Mouse (Mus musculus) midbrain, postnatal 0 days (tissue): Measurements from ENCODE around the gene Mrpl18. TPM values are rescaled to one million over a fixed set of nuclear protein-coding genes. Genes with fewer than 3 reads are reported as not detected.
"Not testable (repeated sequence)": the region's sequence is repeated elsewhere in the genome, so short reads cannot be mapped to it uniquely, and the experiment has no call there.

Source experiments
- ATAC-seq: fragments of 200-750 bp; cut with Nextera tagmentation; 2 replicates; pipeline ENCODE4 v1.8.0; 2017; ENCODE audit warnings: moderate number of reproducible peaks, mild to moderate bottlenecking, moderate TSS enrichment, moderate library complexity; ENCODE audit not compliant: low FRiP score
- DNase-seq: peaks from one replicate; pipeline ENCODE4 v3.0.0-alpha.2; 2015; ENCODE audit warnings: low spot score
- H3K27ac ChIP-seq: fragments of 300-500 bp; sonication (generic); 2 replicates; pipeline ENCODE4 v1.5.1; 2014; ENCODE audit warnings: low read depth, mild to moderate bottlenecking, low read length, mixed read lengths
- H3K27me3 ChIP-seq: fragments of 300-500 bp; sonication (generic); 2 replicates; pipeline ENCODE4 v1.6.1; 2014; ENCODE audit warnings: low read length, control low read depth, mixed read lengths; ENCODE audit not compliant: insufficient read depth
- H3K36me3 ChIP-seq: fragments of 300-500 bp; sonication (generic); 2 replicates; pipeline ENCODE4 v1.6.1; 2014; ENCODE audit warnings: low read length, control low read depth, mixed read lengths; ENCODE audit not compliant: insufficient read depth
- H3K4me1 ChIP-seq: fragments of 300-500 bp; sonication (generic); 2 replicates; pipeline ENCODE4 v1.6.1; 2014; ENCODE audit warnings: mild to moderate bottlenecking, control low read depth, antibody characterized with exemption, low read length, mixed read lengths; ENCODE audit not compliant: insufficient read depth
- H3K4me2 ChIP-seq: fragments of 300-500 bp; sonication (generic); 2 replicates; pipeline ENCODE4 v1.6.1; 2014; ENCODE audit warnings: low read depth, mild to moderate bottlenecking, low read length, mixed read lengths; ENCODE audit not compliant: poor library complexity, severe bottlenecking
- H3K4me3 ChIP-seq: fragments of 300-500 bp; sonication (generic); 2 replicates; pipeline ENCODE4 v1.5.1; 2014; ENCODE audit warnings: low read depth, mild to moderate bottlenecking, low read length, moderate library complexity
- H3K9ac ChIP-seq: fragments of 300-500 bp; sonication (generic); replicated peaks from 2 replicates; pipeline ENCODE4 v1.6.1; 2014; ENCODE audit warnings: mild to moderate bottlenecking, low read length, moderate library complexity, mixed read lengths; ENCODE audit not compliant: poor library complexity, severe bottlenecking
- H3K9me3 ChIP-seq: fragments of 300-500 bp; sonication (generic); 2 replicates; pipeline ENCODE4 v1.6.1; 2016; ENCODE audit warnings: low read length, control low read depth
- CTCF ChIP-seq: IDR thresholded peaks from 2 replicates; pipeline ENCODE4 v1.5.1; 2016; ENCODE audit warnings: antibody characterized with exemption, mild to moderate bottlenecking
- WGBS: fragments of 180-500 bp; shearing (Covaris S2); extraction: QIAGEN DNeasy Blood & Tissue Kit; methylation state at CpG from one replicate; pipeline ENCODE4 v1.1.7; 2014; 5-methylcytosine and 5-hydroxymethylcytosine counted together
- polyA plus RNA-seq: library from polyadenylated mRNA; unstranded; fragments of >200 nt; fragmentation: Nextera tagmentation; extraction: Ambion mirVana; gene quantifications from 2 replicates; pipeline ENCODE4 v1.2.1, GENCODE M21; 2015
- total RNA-seq: library from RNA; depleted of rRNA; stranded (reverse); fragments of >200 nt; gene quantifications from 2 replicates; pipeline ENCODE4 v1.2.3, GENCODE M21; 2014; rRNA removed

Gene Mrpl18
- 34.0 TPM in 2 replicates for total RNA-seq
- polyA plus RNA-seq: 111 and 118 TPM in 2 replicates

DNA sequence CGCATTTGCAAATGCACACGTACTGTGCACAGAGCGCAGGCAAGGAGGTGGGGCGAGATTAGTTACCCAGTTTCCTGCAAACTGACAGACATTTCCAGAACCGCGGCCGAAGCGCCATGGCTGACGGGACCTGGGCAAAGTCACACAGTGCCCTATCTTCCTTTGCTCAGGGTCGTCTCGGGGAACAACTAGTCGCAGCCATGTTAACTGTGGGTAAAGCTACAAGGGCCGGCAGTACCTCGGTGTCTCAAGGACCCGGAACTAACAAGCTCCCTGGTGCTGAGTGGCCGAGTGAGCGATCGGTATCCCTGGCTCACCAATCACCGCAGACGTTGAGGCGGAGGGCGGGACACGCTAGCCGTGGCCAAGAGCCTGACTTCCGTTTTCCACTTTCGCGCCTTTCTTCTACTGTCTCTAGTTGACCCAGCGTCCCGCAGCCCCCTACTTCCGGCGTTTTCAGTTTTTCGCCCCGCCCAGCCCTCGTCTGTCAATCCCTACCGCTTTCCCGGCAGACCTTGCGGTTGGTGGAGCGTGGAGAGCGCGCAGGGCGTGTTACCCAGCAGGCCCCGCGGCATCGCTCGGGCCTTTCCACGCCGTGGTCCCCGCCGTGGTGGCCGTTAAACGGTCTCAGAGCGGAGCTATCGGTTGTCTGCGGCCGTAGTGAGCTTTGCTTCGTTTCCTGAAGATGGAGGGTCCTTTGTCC, at the start of gene Mrpl18:
Mrpl18 (minus strand) TSS at position 465 of the 703 bp plus-strand sequence.
- H3K27me3 ChIP-seq: no peaks in the 10 kb centered on the region
- no peaks in the 10 kb centered on the region for H3K9me3 ChIP-seq
- peaks cover 25% of the 10 kb centered on the region for H3K36me3 ChIP-seq
- peak within 1 kb of the TSS; percentile 82 for H3K4me2 ChIP-seq
- H3K4me3 ChIP-seq: peak within 1 kb of the TSS; percentile 71
- WGBS: under 1% methylated on average over 56 of the region's 56 CpGs
- peak within 1 kb of the TSS; percentile 88 for H3K27ac ChIP-seq
- no peak for TF ChIP-seq CTCF
- H3K4me1 ChIP-seq: no peaks in the 10 kb centered on the region
- ATAC-seq (peak; percentile 99), DNase-seq (peak; percentile 100)
- peak within 1 kb of the TSS; percentile 90 for H3K9ac ChIP-seq

DNA sequence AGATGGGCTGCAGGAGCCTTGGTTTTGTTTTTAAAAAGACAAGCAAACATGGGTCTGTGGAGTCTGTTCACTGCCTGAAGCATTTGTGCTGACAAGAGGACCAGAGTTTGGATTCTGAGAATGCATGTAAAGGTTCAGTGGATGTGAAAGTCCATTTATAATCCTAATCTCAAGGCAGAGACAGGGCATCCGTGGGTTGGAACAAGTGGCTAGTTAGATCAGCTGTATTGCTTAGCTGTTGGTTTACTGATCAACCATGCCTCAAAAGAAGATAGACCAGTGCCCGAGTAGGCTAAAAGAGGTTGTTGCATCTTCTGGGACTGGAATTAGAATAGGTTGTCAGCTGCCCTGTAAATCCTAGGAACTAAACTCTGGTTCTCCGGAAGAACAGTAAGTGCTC, 47.3 kb upstream of the Mrpl18 start:
- 92% methylated on average over 3 of the region's 3 CpGs for WGBS
- DNase-seq: no peak

DNA sequence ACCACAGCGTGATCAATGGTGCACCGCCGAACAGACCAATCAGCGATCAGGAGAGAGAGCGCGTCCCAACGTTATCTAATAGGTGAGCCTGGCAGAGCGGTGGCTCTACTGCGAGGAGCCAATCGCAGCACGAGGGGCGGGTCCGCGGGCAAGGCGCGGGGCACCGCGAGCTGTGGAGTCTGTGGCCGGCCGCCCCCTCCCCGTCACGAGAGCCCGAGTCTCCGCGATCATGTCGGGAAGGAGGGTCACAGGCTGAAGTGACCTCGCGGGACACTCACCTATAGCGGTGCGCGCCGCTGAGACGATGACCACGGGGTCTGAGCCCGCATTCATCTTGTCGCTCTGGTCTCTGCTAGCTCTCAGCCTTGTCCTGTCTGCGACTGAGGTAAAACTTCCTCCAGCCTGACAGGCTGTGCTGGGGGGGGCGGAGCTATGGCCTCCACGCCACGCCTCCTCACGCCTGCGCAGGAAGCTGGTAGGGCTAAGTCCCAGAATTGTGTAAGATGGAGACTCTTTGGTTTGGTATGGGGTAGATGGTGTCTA, 44.3 kb upstream of the Mrpl18 start, which contains the start of gene Acat2:
Acat2 (minus strand) TSS at position 417 of the 543 bp plus-strand sequence.
- Histone ChIP-seq H3K4me2 (peak within 1 kb of the TSS; percentile 64), H3K27ac (peak within 1 kb of the TSS; percentile 87), H3K4me1 (peaks cover 4% of the 10 kb centered on the region; the same call in 1 of the 2 replicates), H3K9ac (peak within 1 kb of the TSS; percentile 69), H3K27me3 (no peaks in the 10 kb centered on the region), H3K4me3 (peak within 1 kb of the TSS; percentile 58), H3K36me3 (0 out of 2 replicates have a peak, but pooled peaks cover 3% of the 10 kb centered on the region), H3K9me3 (no peaks in the 10 kb centered on the region)
- DNase-seq (peak; percentile 97), ATAC-seq (peak; percentile 98)
- WGBS: under 1% methylated on average over 41 of the region's 42 CpGs
- 0 out of 2 replicates have a peak, but pooled peaks have one; percentile 2 for TF ChIP-seq CTCF

More for the DNA sequence above, 47.3 kb upstream of the Mrpl18 start:
- H3K9me3 ChIP-seq: no peaks in the 10 kb centered on the region
- H3K4me3 ChIP-seq: no peak overlapping the region
- no peak overlapping the region for H3K4me2 ChIP-seq
- peaks cover 4% of the 10 kb centered on the region; the same call in 1 of the 2 replicates for H3K4me1 ChIP-seq
- no peaks in the 10 kb centered on the region for H3K27me3 ChIP-seq
- no peak overlapping the region for H3K27ac ChIP-seq
- H3K9ac ChIP-seq: no peak overlapping the region
- no peak for TF ChIP-seq CTCF
- H3K36me3 ChIP-seq: peaks cover 14% of the 10 kb centered on the region
- no peak for ATAC-seq

DNA sequence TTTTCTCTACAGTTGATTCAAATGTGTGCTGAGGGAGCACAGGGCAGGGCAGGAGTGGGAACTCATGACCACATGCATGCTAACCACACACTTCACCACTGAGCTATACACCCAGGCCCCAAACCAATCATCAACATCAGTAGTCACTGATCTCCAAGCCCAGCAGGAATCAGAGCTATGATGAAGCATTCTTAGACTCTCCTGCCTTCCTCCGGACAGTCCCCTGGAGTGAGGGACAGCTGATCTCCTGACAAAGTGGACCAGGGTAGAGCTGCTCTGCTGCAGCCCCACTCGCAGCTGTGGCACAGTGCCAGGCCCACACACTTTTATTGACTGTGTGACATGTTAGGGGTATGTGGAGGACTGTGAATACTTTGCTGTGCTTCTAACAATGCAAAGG, 43.2 kb upstream of the Mrpl18 start:
- H3K36me3 ChIP-seq, H3K27me3 ChIP-seq, ATAC-seq, H3K4me1 ChIP-seq, H3K9me3 ChIP-seq, DNase-seq, H3K9ac ChIP-seq, H3K27ac ChIP-seq: not testable (repeated sequence)
- peak overlapping the region; percentile 20; the same call in 1 of the 2 replicates for H3K4me3 ChIP-seq
- WGBS: 0% methylated on average over 1 of the region's 2 CpGs
- H3K4me2 ChIP-seq: peak overlapping the region; percentile 43

DNA sequence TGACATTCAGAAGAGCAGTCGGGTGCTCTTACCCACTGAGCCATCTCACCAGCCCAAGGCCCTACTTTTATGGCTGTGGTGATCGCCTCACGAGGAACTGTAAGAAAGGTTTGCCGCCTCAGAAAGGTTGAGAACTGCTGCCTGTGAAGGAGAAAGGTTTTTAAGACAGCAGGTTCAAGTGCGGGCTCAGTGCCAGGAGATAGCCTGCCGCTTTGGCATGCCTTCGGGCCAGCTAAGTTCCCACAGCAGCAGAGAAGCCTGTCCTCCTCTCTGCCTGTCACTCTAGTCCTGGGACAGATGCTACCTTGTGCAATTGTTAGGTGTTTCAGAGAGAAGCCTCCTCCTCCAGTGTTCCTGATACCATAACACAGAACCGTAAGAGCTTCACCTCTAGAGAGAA, 40.5 kb upstream of the Mrpl18 start:
- Histone ChIP-seq H3K27ac (no peak overlapping the region), H3K9ac (no peak overlapping the region), H3K4me2 (no peak overlapping the region), H3K27me3 (no peaks in the 10 kb centered on the region), H3K9me3 (no peaks in the 10 kb centered on the region), H3K4me3 (no peak overlapping the region), H3K36me3 (peaks cover 9% of the 10 kb centered on the region; the same call in 1 of the 2 replicates), H3K4me1 (peaks cover 4% of the 10 kb centered on the region; the same call in 1 of the 2 replicates)
- ATAC-seq (no peak), DNase-seq (no peak)
- no peak for TF ChIP-seq CTCF
- WGBS: 94% methylated on average over 8 of the region's 8 CpGs

DNA sequence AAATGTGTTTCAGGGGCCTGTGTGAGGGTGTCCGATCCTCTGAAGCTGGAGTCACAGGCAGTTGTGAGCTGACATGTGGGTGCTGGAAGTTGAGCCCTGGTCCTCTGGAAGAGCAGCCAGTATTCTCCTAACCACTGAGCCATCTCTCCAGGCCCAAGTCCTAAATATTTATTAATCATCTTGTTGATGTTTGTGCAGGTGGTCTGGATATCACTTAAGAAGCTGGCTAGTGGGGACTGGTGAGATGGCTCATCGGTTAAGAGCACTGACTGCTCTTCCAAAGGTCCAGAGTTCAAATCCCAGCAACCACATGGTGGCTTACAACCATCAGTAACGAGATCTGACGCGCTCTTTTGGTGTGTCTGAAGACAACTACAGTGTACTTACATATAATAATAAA, 33.5 kb upstream of the Mrpl18 start:
- no peaks in the 10 kb centered on the region for H3K4me1 ChIP-seq
- no peak overlapping the region for H3K9ac ChIP-seq
- 94% methylated on average over 5 of the region's 5 CpGs for WGBS
- no peak for TF ChIP-seq CTCF
- no peaks in the 10 kb centered on the region for H3K27me3 ChIP-seq
- no peaks in the 10 kb centered on the region for H3K9me3 ChIP-seq
- no peak overlapping the region for H3K27ac ChIP-seq
- H3K4me3 ChIP-seq: no peak overlapping the region
- peaks cover 38% of the 10 kb centered on the region for H3K36me3 ChIP-seq
- no peak overlapping the region for H3K4me2 ChIP-seq
- ATAC-seq (no peak), DNase-seq (no peak)
